Mouse (Mus musculus) erythroblast, embryonic 14.5 days (primary cell): ENCODE data around the gene Tmem109. TPM values are rescaled to one million over a fixed set of nuclear protein-coding genes. Genes with fewer than 3 reads are reported as not detected.

ENCODE experiments used
- H3K27me3 ChIP-seq: 2 replicates; pipeline ENCODE4 v1.6.1; 2012; ENCODE audit warnings: inconsistent platforms; ENCODE audit not compliant: control insufficient read depth
- H3K36me3 ChIP-seq: 2 replicates; pipeline ENCODE4 v1.6.1; 2012; ENCODE audit warnings: mild to moderate bottlenecking, inconsistent platforms; ENCODE audit not compliant: control insufficient read depth
- H3K4me1 ChIP-seq: 2 replicates; pipeline ENCODE4 v1.6.1; 2012; ENCODE audit warnings: inconsistent platforms; ENCODE audit not compliant: control insufficient read depth
- H3K4me3 ChIP-seq: replicated peaks from 2 replicates; pipeline ENCODE3; 2012; ENCODE audit warnings: moderate library complexity, mild to moderate bottlenecking, inconsistent platforms
- H3K9me3 ChIP-seq: 2 replicates; pipeline ENCODE4 v1.6.1; 2012; ENCODE audit warnings: low read length, inconsistent platforms, mixed read lengths; ENCODE audit not compliant: control insufficient read depth
- GATA1 ChIP-seq: IDR thresholded peaks from 2 replicates; pipeline ENCODE4 v1.6.1; 2012; ENCODE audit warnings: low read length, inconsistent platforms, mixed read lengths
- TAL1 ChIP-seq: IDR thresholded peaks from 3 replicates; pipeline ENCODE4 v1.6.1; 2012; ENCODE audit warnings: low read length, inconsistent platforms, mixed read lengths
- polyA plus RNA-seq: library from polyadenylated mRNA; stranded (reverse); fragments of >175 nt; gene quantifications from 2 replicates; pipeline ENCODE4 v1.2.3, GENCODE M21; 2012

Tmem109 gene
- polyA plus RNA-seq, 1 experiment: 1.3 TPM

GRCm38 (mm10) chr19:10847311-10848087 lies 34.3 kb downstream of the Tmem109 start:
- Histone ChIP-seq H3K27me3 (peaks cover 9% of the 10 kb centered on the region), H3K36me3 (no peaks in the 10 kb centered on the region), H3K4me3 (no peak overlapping the region)

DNA sequence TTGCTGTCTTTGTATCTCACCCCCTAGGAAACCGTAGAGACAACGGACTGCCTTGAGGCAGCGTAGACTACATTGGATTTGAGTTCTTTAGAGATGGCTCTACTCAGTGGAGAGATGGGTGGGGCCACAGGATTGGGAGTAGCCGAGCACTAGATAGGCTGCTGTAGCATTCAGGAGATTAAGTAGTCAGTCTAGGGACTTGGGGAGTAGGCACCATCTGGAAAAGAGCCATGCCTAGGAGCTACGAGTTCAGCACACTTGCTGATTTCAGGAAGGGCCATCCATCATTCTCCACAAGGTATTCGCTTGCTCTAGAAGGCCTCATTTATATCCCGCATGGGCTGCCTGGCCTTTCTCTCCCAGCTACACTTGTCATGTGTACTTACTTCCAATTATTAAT lies 35.7 kb downstream of the Tmem109 start:
- no peaks in the 10 kb centered on the region for H3K9me3 ChIP-seq
- H3K36me3 ChIP-seq: no peaks in the 10 kb centered on the region
- no peak for TF ChIP-seq GATA1
- no peak for TF ChIP-seq TAL1
- no peak overlapping the region for H3K4me3 ChIP-seq
- no peaks in the 10 kb centered on the region for H3K4me1 ChIP-seq
- H3K27me3 ChIP-seq: peaks cover 20% of the 10 kb centered on the region

More at GRCm38 (mm10) chr19:10847311-10848087, 34.3 kb downstream of the Tmem109 start:
- H3K9me3 ChIP-seq: no peaks in the 10 kb centered on the region
- TF ChIP-seq TAL1: no peak
- no peak for TF ChIP-seq GATA1
- no peaks in the 10 kb centered on the region for H3K4me1 ChIP-seq

- no peak for TF ChIP-seq TAL1
- no peak for TF ChIP-seq GATA1
- Histone ChIP-seq H3K27me3 (peaks cover 20% of the 10 kb centered on the region), H3K4me1 (no peaks in the 10 kb centered on the region), H3K4me3 (no peak overlapping the region), H3K36me3 (no peaks in the 10 kb centered on the region), H3K9me3 (no peaks in the 10 kb centered on the region)
Observed at GRCm38 (mm10) chr19:10845454-10845853, 36.3 kb downstream of the Tmem109 start.

GRCm38 (mm10) chr19:10844206-10844605 lies 37.6 kb downstream of the Tmem109 start:
- H3K9me3 ChIP-seq: no peaks in the 10 kb centered on the region
- H3K4me1 ChIP-seq: no peaks in the 10 kb centered on the region
- no peak for TF ChIP-seq TAL1
- TF ChIP-seq GATA1: no peak
- H3K27me3 ChIP-seq: peaks cover 20% of the 10 kb centered on the region
- no peak overlapping the region for H3K4me3 ChIP-seq
- no peaks in the 10 kb centered on the region for H3K36me3 ChIP-seq

DNA sequence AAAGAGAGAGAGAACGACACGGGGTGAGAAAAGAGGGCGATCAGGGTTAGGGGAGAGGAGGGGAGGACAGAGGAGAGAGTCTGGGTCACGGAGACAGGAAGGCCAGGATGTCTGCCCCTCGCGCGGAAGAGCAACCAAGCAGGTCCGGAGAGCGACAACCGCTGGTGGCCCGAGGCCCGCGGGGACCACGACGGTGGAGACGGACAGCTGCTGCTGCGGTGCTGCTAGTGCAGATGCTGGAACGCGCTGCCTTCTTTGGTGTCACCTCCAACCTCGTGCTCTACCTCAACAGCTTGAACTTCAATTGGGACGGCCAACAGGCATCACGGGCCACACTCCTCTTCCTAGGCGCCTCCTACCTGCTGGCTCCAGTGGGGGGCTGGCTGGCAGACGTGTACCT lies 38.9 kb downstream of the Tmem109 start:
- TF ChIP-seq TAL1 (no peak), GATA1 (no peak)

GRCm38 (mm10) chr19:10841721-10842626 lies 39.8 kb downstream of the Tmem109 start:
- peaks cover 20% of the 10 kb centered on the region for H3K27me3 ChIP-seq
- TF ChIP-seq GATA1 (no peak), TAL1 (no peak)
- H3K9me3 ChIP-seq: no peaks in the 10 kb centered on the region
- H3K4me3 ChIP-seq: no peak overlapping the region
- H3K36me3 ChIP-seq: no peaks in the 10 kb centered on the region
- no peaks in the 10 kb centered on the region for H3K4me1 ChIP-seq

More for the DNA sequence above, 38.9 kb downstream of the Tmem109 start:
- Histone ChIP-seq H3K36me3 (no peaks in the 10 kb centered on the region), H3K4me1 (no peaks in the 10 kb centered on the region), H3K9me3 (no peaks in the 10 kb centered on the region), H3K4me3 (no peak overlapping the region), H3K27me3 (peaks cover 20% of the 10 kb centered on the region)

GRCm38 (mm10) chr19:10839010-10839892 lies 42.5 kb downstream of the Tmem109 start, which contains the start of gene Slc15a3:
Gene Slc15a3 (plus strand): TSS chr19:10839727.
- Histone ChIP-seq H3K4me3 (no peak within 1 kb of the TSS), H3K27me3 (peaks cover 20% of the 10 kb centered on the region), H3K4me1 (no peaks in the 10 kb centered on the region), H3K36me3 (no peaks in the 10 kb centered on the region), H3K9me3 (no peaks in the 10 kb centered on the region)
- TF ChIP-seq GATA1 (no peak), TAL1 (no peak)

GRCm38 (mm10) chr19:10835671-10836070 lies 46.1 kb downstream of the Tmem109 start:
- Histone ChIP-seq H3K27me3 (no peaks in the 10 kb centered on the region), H3K36me3 (no peaks in the 10 kb centered on the region), H3K4me1 (no peaks in the 10 kb centered on the region; the same call in 1 of the 2 replicates), H3K9me3 (no peaks in the 10 kb centered on the region), H3K4me3 (no peak overlapping the region)
- TF ChIP-seq TAL1 (no peak), GATA1 (no peak)
